Mouse (Mus musculus) thymus, postnatal 14 days (tissue): ENCODE measurements at regions not wholly inside any gene's neighbourhood (a gene's known extent, or its start where the extent isn't known, plus 50 kb on each side); places are given as distances from the start of the nearest gene placed in this dataset.

ENCODE experiments used
- DNase-seq: peaks from one replicate; pipeline ENCODE4 v3.0.0; 2021

GRCm38 (mm10) chr16:8117543-8118167 is 307.3 kb downstream of the Tmem114 start:
- no peak for DNase-seq

GRCm38 (mm10) chr16:8111329-8112116 is 313.4 kb downstream of the Tmem114 start:
- DNase-seq = no peak

- no peak for DNase-seq
Observed at GRCm38 (mm10) chr16:8108141-8109122, 316.5 kb downstream of the Tmem114 start.

GRCm38 (mm10) chr16:8079024-8079423 is 345.9 kb downstream of the Tmem114 start:
- no peak for DNase-seq

GRCm38 (mm10) chr16:8078461-8078860 is 346.5 kb downstream of the Tmem114 start:
- DNase-seq = no peak

- DNase-seq = no peak
Observed at GRCm38 (mm10) chr16:8074729-8075128, 350.2 kb downstream of the Tmem114 start.

GRCm38 (mm10) chr16:8053936-8054335 is 371.0 kb downstream of the Tmem114 start:
- DNase-seq = no peak

GRCm38 (mm10) chr16:8008966-8009365 is 416.0 kb downstream of the Tmem114 start:
- DNase-seq = no peak

GRCm38 (mm10) chr16:8006631-8007030 is 418.3 kb downstream of the Tmem114 start:
- no peak for DNase-seq

- DNase-seq = no peak
Observed at GRCm38 (mm10) chr16:8002339-8003089, 422.4 kb downstream of the Tmem114 start.

- no peak for DNase-seq
Observed at GRCm38 (mm10) chr16:7982816-7983215, 442.1 kb downstream of the Tmem114 start.

GRCm38 (mm10) chr16:7978466-7978865 is 446.5 kb downstream of the Tmem114 start:
- no peak for DNase-seq

- DNase-seq = no peak
Observed at GRCm38 (mm10) chr16:7951616-7952015, 473.3 kb downstream of the Tmem114 start.

- no peak for DNase-seq
Observed at GRCm38 (mm10) chr16:7942333-7942732, 482.6 kb downstream of the Tmem114 start.

- DNase-seq = no peak
Observed at GRCm38 (mm10) chr16:7937167-7937566, 487.8 kb downstream of the Tmem114 start.

- DNase-seq = peak; percentile 6
Observed at GRCm38 (mm10) chr16:7932322-7932721, 492.6 kb downstream of the Tmem114 start.

GRCm38 (mm10) chr16:7931676-7932075 is 493.3 kb downstream of the Tmem114 start:
- DNase-seq = no peak

GRCm38 (mm10) chr16:7929112-7929511 is 495.8 kb downstream of the Tmem114 start:
- no peak for DNase-seq

- no peak for DNase-seq
Observed at GRCm38 (mm10) chr16:7928391-7928935, 496.5 kb downstream of the Tmem114 start.

GRCm38 (mm10) chr16:7927756-7928155 is 497.2 kb downstream of the Tmem114 start:
- DNase-seq = peak; percentile 18

- no peak for DNase-seq
Observed at GRCm38 (mm10) chr16:7895786-7896185, 529.1 kb downstream of the Tmem114 start.

- no peak for DNase-seq
Observed at GRCm38 (mm10) chr16:7892799-7893198, 532.1 kb downstream of the Tmem114 start.
